Mouse (Mus musculus) liver, adult 2 months (tissue): ENCODE results near the gene Ankrd44. TPM values are rescaled to one million over a fixed set of nuclear protein-coding genes. Genes with fewer than 3 reads are reported as not detected.
A peak's percentile ranks its signal among the peaks of the same experiment; 100 is the strongest.

ENCODE experiments used
- DNase-seq: peaks from one replicate; pipeline ENCODE4 v3.0.0-alpha.2; 2011; ENCODE audit warnings: low read depth, low spot score; ENCODE audit errors: extremely low read depth
- H3K27ac ChIP-seq: fragments of 200-500 bp; replicated peaks from 2 replicates; pipeline ENCODE4 v1.5.1; 2012; ENCODE audit warnings: low read depth, mild to moderate bottlenecking, control low read depth, inconsistent platforms, low read length; ENCODE audit not compliant: insufficient read depth
- H3K27me3 ChIP-seq: fragments of 200-500 bp; 2 replicates; pipeline ENCODE4 v1.6.1; 2012; ENCODE audit warnings: mild to moderate bottlenecking, moderate library complexity, low read length, inconsistent platforms; ENCODE audit not compliant: control insufficient read depth, insufficient read depth
- H3K36me3 ChIP-seq: fragments of 200-500 bp; 2 replicates; pipeline ENCODE4 v1.6.1; 2012; ENCODE audit warnings: low read length, inconsistent platforms; ENCODE audit not compliant: control insufficient read depth, insufficient read depth
- H3K4me1 ChIP-seq: fragments of 200-500 bp; 2 replicates; pipeline ENCODE4 v1.6.1; 2011; ENCODE audit warnings: low read length; ENCODE audit not compliant: control insufficient read depth, insufficient read depth
- H3K4me3 ChIP-seq: fragments of 200-500 bp; 2 replicates; pipeline ENCODE4 v1.5.1; 2011; ENCODE audit warnings: low read depth, mild to moderate bottlenecking, control low read depth, low read length, moderate library complexity; ENCODE audit not compliant: insufficient read depth
- H3K79me2 ChIP-seq: fragments of 200-500 bp; 2 replicates; pipeline ENCODE4 v1.6.1; 2012; ENCODE audit warnings: inconsistent platforms, mild to moderate bottlenecking, low read length, moderate library complexity; ENCODE audit not compliant: control insufficient read depth, insufficient read depth
- H3K9ac ChIP-seq: fragments of 200-500 bp; 2 replicates; pipeline ENCODE4 v1.6.1; 2012; ENCODE audit warnings: low read depth, mild to moderate bottlenecking, control low read depth, inconsistent platforms, low read length
- CTCF ChIP-seq: fragments of 200-500 bp; IDR thresholded peaks from 2 replicates; pipeline ENCODE4 v1.5.1; 2011; ENCODE audit warnings: low read depth, low read length, control low read depth
- POLR2A ChIP-seq: fragments of 200-500 bp; IDR thresholded peaks from 2 replicates; pipeline ENCODE4 v1.6.1; 2011; ENCODE audit warnings: low read length, control low read depth; ENCODE audit not compliant: insufficient read depth; ENCODE audit errors: extremely low read depth
- WGBS: fragments of 180-500 bp; shearing (Covaris S2); methylation state at CpG from one replicate; pipeline ENCODE4 v1.1.7; 2018; 5-methylcytosine and 5-hydroxymethylcytosine counted together
- polyA plus RNA-seq: library from polyadenylated mRNA; depleted of rRNA; stranded (reverse); fragments of >200 nt; gene quantifications from 2 replicates; pipeline ENCODE4 v1.2.3, GENCODE M21; 2012
- total RNA-seq: library from RNA; depleted of rRNA; stranded (reverse); fragments of >200 nt; gene quantifications from 2 replicates; pipeline ENCODE4 v1.2.3, GENCODE M21; 2014

The Ankrd44 gene
- total and polyA plus RNA-seq, 2 experiments = 2.3 to 8.5 TPM

GRCm38 (mm10) chr1:54614963-54615362, 311.2 kb downstream of the Ankrd44 start:
- no peak overlapping the region for H3K9ac ChIP-seq
- peaks cover 5% of the 10 kb centered on the region for H3K4me1 ChIP-seq
- H3K36me3 ChIP-seq = no peaks in the 10 kb centered on the region
- 25% methylated on average over 6 of the region's 6 CpGs for WGBS
- H3K27me3 ChIP-seq = no peaks in the 10 kb centered on the region
- TF ChIP-seq CTCF (no peak), POLR2A (no peak)
- H3K27ac ChIP-seq = peak overlapping the region; percentile 76
- peak; percentile 92 for DNase-seq
- no peaks in the 10 kb centered on the region for H3K79me2 ChIP-seq
- H3K4me3 ChIP-seq = no peak overlapping the region

- 86% methylated on average over 6 of the region's 6 CpGs for WGBS
- no peak overlapping the region for H3K9ac ChIP-seq
- H3K27ac ChIP-seq = no peak overlapping the region
- no peaks in the 10 kb centered on the region for H3K79me2 ChIP-seq
- no peaks in the 10 kb centered on the region for H3K27me3 ChIP-seq
- no peaks in the 10 kb centered on the region for H3K36me3 ChIP-seq
- H3K4me1 ChIP-seq = peaks cover 5% of the 10 kb centered on the region
- DNase-seq = no peak
- H3K4me3 ChIP-seq = no peak overlapping the region
- TF ChIP-seq CTCF (no peak), POLR2A (no peak)
These were observed 313.8 kb downstream of the Ankrd44 start for GRCm38 (mm10) chr1:54612344-54612743.

GRCm38 (mm10) chr1:54611891-54612290, 314.3 kb downstream of the Ankrd44 start:
- Histone ChIP-seq H3K4me3 (no peak overlapping the region), H3K9ac (no peak overlapping the region), H3K36me3 (no peaks in the 10 kb centered on the region), H3K4me1 (peaks cover 5% of the 10 kb centered on the region), H3K79me2 (no peaks in the 10 kb centered on the region), H3K27me3 (no peaks in the 10 kb centered on the region), H3K27ac (no peak overlapping the region)
- no peak for TF ChIP-seq CTCF
- no peak for TF ChIP-seq POLR2A
- no peak for DNase-seq
- 77% methylated on average over 7 of the region's 7 CpGs for WGBS

GRCm38 (mm10) chr1:54606936-54607335, 319.3 kb downstream of the Ankrd44 start:
- Histone ChIP-seq H3K9ac (no peak overlapping the region), H3K27me3 (no peaks in the 10 kb centered on the region), H3K36me3 (no peaks in the 10 kb centered on the region), H3K4me3 (no peak overlapping the region), H3K27ac (no peak overlapping the region), H3K79me2 (no peaks in the 10 kb centered on the region), H3K4me1 (no peaks in the 10 kb centered on the region)
- DNase-seq = no peak
- TF ChIP-seq CTCF (no peak), POLR2A (no peak)
- WGBS = 77% methylated on average over 1 of the region's 1 CpGs

GRCm38 (mm10) chr1:54601692-54602091, 324.5 kb downstream of the Ankrd44 start:
- Histone ChIP-seq H3K36me3 (no peaks in the 10 kb centered on the region), H3K27ac (no peak overlapping the region)
- no peak for TF ChIP-seq POLR2A
- TF ChIP-seq CTCF = no peak

GRCm38 (mm10) chr1:54600275-54600674, 325.9 kb downstream of the Ankrd44 start:
- no peak for TF ChIP-seq POLR2A
- no peak for TF ChIP-seq CTCF
- H3K27ac ChIP-seq = no peak overlapping the region
- no peaks in the 10 kb centered on the region for H3K79me2 ChIP-seq
- DNase-seq = no peak
- H3K36me3 ChIP-seq = no peaks in the 10 kb centered on the region
- 84% methylated on average over 1 of the region's 1 CpGs for WGBS
- H3K27me3 ChIP-seq = no peaks in the 10 kb centered on the region
- H3K4me3 ChIP-seq = no peak overlapping the region
- H3K4me1 ChIP-seq = no peaks in the 10 kb centered on the region
- H3K9ac ChIP-seq = no peak overlapping the region

More at GRCm38 (mm10) chr1:54601692-54602091, 324.5 kb downstream of the Ankrd44 start:
- WGBS = 95% methylated on average over 9 of the region's 9 CpGs
- H3K79me2 ChIP-seq = no peaks in the 10 kb centered on the region
- H3K9ac ChIP-seq = no peak overlapping the region
- H3K4me3 ChIP-seq = no peak overlapping the region
- H3K27me3 ChIP-seq = no peaks in the 10 kb centered on the region
- no peaks in the 10 kb centered on the region for H3K4me1 ChIP-seq
- no peak for DNase-seq
